Mouse (Mus musculus) spleen, adult 2 months (tissue): ENCODE results near the gene Phf1.

ENCODE experiments used
- CTCF ChIP-seq: fragments of 200-500 bp; IDR thresholded peaks from 2 replicates; pipeline ENCODE4 v1.5.1; 2011; ENCODE audit warnings: mild to moderate bottlenecking, inconsistent platforms; ENCODE audit not compliant: insufficient read depth, insufficient read length, insufficient replicate concordance; ENCODE audit errors: extremely low read depth
- POLR2A ChIP-seq: fragments of 200-500 bp; IDR thresholded peaks from 2 replicates; pipeline ENCODE4 v1.6.1; 2011; ENCODE audit warnings: low read depth, low read length, inconsistent platforms

DNA sequence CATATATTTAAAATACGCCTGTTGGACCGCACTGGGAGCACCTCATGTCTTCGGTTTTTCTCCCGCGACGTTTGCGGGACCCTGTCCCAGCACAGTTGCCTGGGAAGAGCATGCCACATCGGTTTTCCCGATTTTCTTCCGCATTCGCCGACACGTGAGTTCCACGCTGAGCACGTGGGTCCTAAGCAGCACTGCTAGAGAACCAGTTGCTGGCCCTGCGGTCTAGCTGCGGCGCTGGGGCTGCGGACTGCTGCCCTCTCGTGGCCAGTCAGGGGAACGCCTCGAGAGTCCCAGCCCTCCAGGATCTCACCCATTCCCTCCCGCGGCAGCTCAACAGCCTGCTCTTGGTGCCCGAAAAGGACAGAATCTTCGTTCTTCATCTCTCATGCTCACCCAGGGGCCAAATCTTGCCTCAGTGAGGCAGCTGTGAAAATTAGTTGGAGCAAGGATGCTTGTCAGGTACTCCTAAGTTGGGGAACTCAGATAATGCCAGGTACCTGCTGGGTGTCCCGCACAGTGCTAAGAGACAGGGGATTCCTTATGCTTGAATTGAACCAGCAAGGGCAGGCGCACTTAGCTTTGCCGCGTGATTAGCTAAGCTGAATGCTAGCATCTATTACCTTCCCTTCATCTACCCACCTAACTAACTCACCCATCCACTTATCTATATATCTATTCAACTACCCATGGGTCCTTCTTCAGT is 46.7 kb upstream of the Phf1 start:
- TF ChIP-seq CTCF = peak; percentile 99
- no peak for TF ChIP-seq POLR2A
